Mouse (Mus musculus): ENCODE data around the gene Plekhg1.

The Plekhg1 gene

GRCm38 (mm10) chr10:3740148-3740503 lies at the start of gene Plekhg1:
Gene Plekhg1, plus strand, starts transcription at chr10:3740364.
- peak; percentile 79 for DNase-seq (ENCODE audit: low spot score)

GRCm38 (mm10) chr10:3692791-3693190 lies 47.4 kb upstream of the Plekhg1 start:
- DNase-seq (ENCODE audit: low spot score): no peak

GRCm38 (mm10) chr10:3693699-3694280 lies 46.4 kb upstream of the Plekhg1 start:
- DNase-seq (ENCODE audit: low spot score): no peak

GRCm38 (mm10) chr10:3695332-3695905 lies 44.7 kb upstream of the Plekhg1 start:
- DNase-seq (ENCODE audit: low spot score): no peak

- DNase-seq (ENCODE audit: low spot score): peak; percentile 81
Observed at GRCm38 (mm10) chr10:3696727-3697348, 43.3 kb upstream of the Plekhg1 start.

- DNase-seq (ENCODE audit: low spot score): peak; percentile 68
Observed at GRCm38 (mm10) chr10:3697500-3697899, 42.7 kb upstream of the Plekhg1 start.

GRCm38 (mm10) chr10:3700225-3701073 lies 39.7 kb upstream of the Plekhg1 start:
- DNase-seq (ENCODE audit: low spot score): no peak

GRCm38 (mm10) chr10:3701832-3702231 lies 38.3 kb upstream of the Plekhg1 start:
- peak; percentile 36 for DNase-seq (ENCODE audit: low spot score)

- DNase-seq (ENCODE audit: low spot score): no peak
Observed at GRCm38 (mm10) chr10:3702585-3702984, 37.6 kb upstream of the Plekhg1 start.

- no peak for DNase-seq (ENCODE audit: low spot score)
Observed at GRCm38 (mm10) chr10:3706231-3706630, 33.9 kb upstream of the Plekhg1 start.

GRCm38 (mm10) chr10:3710081-3710480 lies 30.1 kb upstream of the Plekhg1 start:
- no peak for DNase-seq (ENCODE audit: low spot score)

- DNase-seq (ENCODE audit: low spot score): no peak
Observed at GRCm38 (mm10) chr10:3715302-3715943, 24.7 kb upstream of the Plekhg1 start.

GRCm38 (mm10) chr10:3718021-3718865 lies 21.9 kb upstream of the Plekhg1 start:
- DNase-seq (ENCODE audit: low spot score): peak; percentile 81

- DNase-seq (ENCODE audit: low spot score): no peak
Observed at GRCm38 (mm10) chr10:3720296-3720695, 19.9 kb upstream of the Plekhg1 start.

- DNase-seq (ENCODE audit: low spot score): no peak
Observed at GRCm38 (mm10) chr10:3722339-3722738, 17.8 kb upstream of the Plekhg1 start.

GRCm38 (mm10) chr10:3724665-3725064 lies 15.5 kb upstream of the Plekhg1 start:
- no peak for DNase-seq (ENCODE audit: low spot score)

GRCm38 (mm10) chr10:3729666-3730065 lies 10.5 kb upstream of the Plekhg1 start:
- no peak for DNase-seq (ENCODE audit: low spot score)

GRCm38 (mm10) chr10:3730314-3730713 lies 9.8 kb upstream of the Plekhg1 start:
- DNase-seq (ENCODE audit: low spot score): no peak

- DNase-seq (ENCODE audit: low spot score): no peak
Observed at GRCm38 (mm10) chr10:3737034-3737433, 3.1 kb upstream of the Plekhg1 start.

GRCm38 (mm10) chr10:3740504-3741388 lies 582 bp downstream of the Plekhg1 start:
- peak; percentile 69 for DNase-seq (ENCODE audit: low spot score)
